Mouse (Mus musculus) adrenal gland, postnatal 10 days (tissue): Measurements from ENCODE around the gene Crispld2. TPM values are rescaled to one million over a fixed set of nuclear protein-coding genes. Genes with fewer than 3 reads are reported as not detected.

ENCODE experiments used
- DNase-seq: peaks from one replicate; pipeline ENCODE4 v3.0.0; 2021; ENCODE audit warnings: mixed read lengths
- total RNA-seq, 2 experiments: library from RNA; stranded (reverse); gene quantifications; 2 replicates each; pipeline ENCODE4 v1.2.3; 2021

Gene Crispld2
- total RNA-seq, 2 experiments from 2014 or later = 5.9 to 7.7 TPM

- peak; percentile 40 for DNase-seq
Measured at GRCm38 (mm10) chr8:120036111-120036510, 43.9 kb downstream of the Crispld2 start.

- DNase-seq = no peak
Measured at GRCm38 (mm10) chr8:120036578-120036977, 44.3 kb downstream of the Crispld2 start.

- peak; percentile 36 for DNase-seq
Measured at GRCm38 (mm10) chr8:120037199-120037598, 45.0 kb downstream of the Crispld2 start.

GRCm38 (mm10) chr8:120037611-120038010, 45.4 kb downstream of the Crispld2 start:
- DNase-seq = no peak

- no peak for DNase-seq
Measured at GRCm38 (mm10) chr8:120038741-120039140, 46.5 kb downstream of the Crispld2 start.

GRCm38 (mm10) chr8:120039313-120039919, 47.2 kb downstream of the Crispld2 start:
- DNase-seq = no peak

GRCm38 (mm10) chr8:120040861-120041260, 48.6 kb downstream of the Crispld2 start:
- peak; percentile 48 for DNase-seq

- DNase-seq = no peak
Measured at GRCm38 (mm10) chr8:120042542-120043312, 50.5 kb downstream of the Crispld2 start.

GRCm38 (mm10) chr8:120044907-120045306, 52.7 kb downstream of the Crispld2 start:
- DNase-seq = no peak

GRCm38 (mm10) chr8:120045471-120045870, 53.2 kb downstream of the Crispld2 start:
- DNase-seq = no peak

GRCm38 (mm10) chr8:120046258-120047020, 54.2 kb downstream of the Crispld2 start:
- DNase-seq = peak; percentile 85

- no peak for DNase-seq
Measured at GRCm38 (mm10) chr8:120049949-120050348, 57.7 kb downstream of the Crispld2 start.

GRCm38 (mm10) chr8:120050376-120050775, 58.1 kb downstream of the Crispld2 start:
- DNase-seq = no peak

GRCm38 (mm10) chr8:120051006-120051405, 58.8 kb downstream of the Crispld2 start:
- no peak for DNase-seq

GRCm38 (mm10) chr8:120051908-120052307, 59.7 kb downstream of the Crispld2 start:
- no peak for DNase-seq

- DNase-seq = no peak
Measured at GRCm38 (mm10) chr8:120052318-120052717, 60.1 kb downstream of the Crispld2 start.

- no peak for DNase-seq
Measured at GRCm38 (mm10) chr8:120054833-120055232, 62.6 kb downstream of the Crispld2 start.

GRCm38 (mm10) chr8:120057078-120057477, 64.8 kb downstream of the Crispld2 start:
- no peak for DNase-seq

- no peak for DNase-seq
Measured at GRCm38 (mm10) chr8:120062742-120063141, 70.5 kb downstream of the Crispld2 start.

GRCm38 (mm10) chr8:120063326-120063725, 71.1 kb downstream of the Crispld2 start:
- DNase-seq = no peak

- no peak for DNase-seq
Measured at GRCm38 (mm10) chr8:120065611-120066010, 73.4 kb downstream of the Crispld2 start.

GRCm38 (mm10) chr8:120066226-120066625, 74.0 kb downstream of the Crispld2 start:
- peak; percentile 45 for DNase-seq
